Mouse (Mus musculus) hindbrain, embryonic 15.5 days (tissue): ENCODE data around the gene Atn1. TPM values are rescaled to one million over a fixed set of nuclear protein-coding genes. Genes with fewer than 3 reads are reported as not detected.

Experiments
- ATAC-seq: fragments of 200-750 bp; cut with Nextera tagmentation; 2 replicates; pipeline ENCODE4 v1.8.0; 2017; ENCODE audit warnings: low read depth, moderate number of reproducible peaks, moderate TSS enrichment; ENCODE audit not compliant: low FRiP score
- H3K27ac ChIP-seq: fragments of 300-500 bp; sonication (generic); replicated peaks from 2 replicates; pipeline ENCODE4 v1.5.1; 2015; ENCODE audit warnings: mild to moderate bottlenecking, inconsistent platforms
- H3K27me3 ChIP-seq: fragments of 300-500 bp; sonication (generic); 2 replicates; pipeline ENCODE4 v1.6.1; 2015; ENCODE audit warnings: control low read depth, inconsistent platforms
- H3K36me3 ChIP-seq: fragments of 300-500 bp; sonication (generic); 2 replicates; pipeline ENCODE4 v1.6.1; 2015; ENCODE audit warnings: control low read depth, inconsistent platforms
- H3K4me1 ChIP-seq: fragments of 300-500 bp; sonication (generic); replicated peaks from 2 replicates; pipeline ENCODE4 v1.6.1; 2015; ENCODE audit warnings: control low read depth, inconsistent platforms
- H3K4me2 ChIP-seq: fragments of 300-500 bp; sonication (generic); 2 replicates; pipeline ENCODE4 v1.6.1; 2015; ENCODE audit warnings: moderate library complexity, mild to moderate bottlenecking, inconsistent platforms
- H3K4me3 ChIP-seq: fragments of 300-500 bp; sonication (generic); 2 replicates; pipeline ENCODE4 v1.5.1; 2015; ENCODE audit warnings: mild to moderate bottlenecking, inconsistent platforms
- H3K9ac ChIP-seq: fragments of 300-500 bp; sonication (generic); 2 replicates; pipeline ENCODE4 v1.6.1; 2015; ENCODE audit warnings: inconsistent platforms
- H3K9me3 ChIP-seq: fragments of 300-500 bp; sonication (generic); 2 replicates; pipeline ENCODE4 v1.6.1; 2016; ENCODE audit warnings: control low read depth, inconsistent platforms
- WGBS: fragments of 180-500 bp; shearing (Covaris S2); methylation state at CpG from one replicate; pipeline ENCODE4 v1.1.7; 2015; 5-methylcytosine and 5-hydroxymethylcytosine counted together
- polyA plus RNA-seq: library from polyadenylated mRNA; unstranded; fragments of >200 nt; fragmentation: Nextera tagmentation; extraction: Ambion mirVana; gene quantifications from 2 replicates; pipeline ENCODE4 v1.2.1, GENCODE M21; 2015

The Atn1 gene
- polyA plus RNA-seq, 1 experiment from 2014 or later: 30.4 TPM

DNA sequence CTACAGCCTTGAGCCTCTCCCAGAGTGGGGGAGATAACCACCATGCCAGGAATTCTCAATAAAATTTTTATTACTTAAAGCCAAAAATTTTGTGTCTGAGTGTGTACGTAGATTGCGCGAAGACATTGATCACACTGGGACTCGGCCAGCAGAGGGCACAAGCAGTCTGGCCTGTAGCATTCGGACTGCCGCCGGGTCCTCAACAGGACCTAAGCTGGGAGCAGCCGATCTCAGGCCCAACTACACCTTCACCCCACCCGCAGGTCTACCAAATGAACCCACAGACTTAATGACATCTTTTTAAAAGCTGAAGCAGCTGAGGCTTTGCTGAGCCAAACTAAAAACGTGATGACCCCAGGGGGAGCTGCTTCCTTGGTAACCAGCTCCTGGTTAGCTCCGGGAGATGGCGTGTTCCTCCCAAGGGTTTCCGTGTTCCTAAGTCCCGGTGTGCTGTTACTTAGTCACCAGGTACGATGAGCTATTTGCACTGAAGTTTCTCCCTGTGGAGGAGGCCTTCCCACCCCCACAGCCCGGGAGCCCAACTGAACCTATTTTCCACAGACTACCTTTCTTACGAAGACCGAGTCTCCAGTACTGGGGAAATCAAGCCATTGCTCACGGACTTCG, 39.3 kb downstream of the Atn1 start:
- Histone ChIP-seq H3K9me3 (no peaks in the 10 kb centered on the region), H3K27me3 (no peaks in the 10 kb centered on the region), H3K4me3 (no peak overlapping the region), H3K27ac (no peak overlapping the region), H3K36me3 (peaks cover 36% of the 10 kb centered on the region), H3K9ac (no peak overlapping the region), H3K4me1 (peaks cover 18% of the 10 kb centered on the region), H3K4me2 (no peak overlapping the region)
- WGBS: 66% methylated on average over 20 of the region's 20 CpGs
- ATAC-seq: no peak

DNA sequence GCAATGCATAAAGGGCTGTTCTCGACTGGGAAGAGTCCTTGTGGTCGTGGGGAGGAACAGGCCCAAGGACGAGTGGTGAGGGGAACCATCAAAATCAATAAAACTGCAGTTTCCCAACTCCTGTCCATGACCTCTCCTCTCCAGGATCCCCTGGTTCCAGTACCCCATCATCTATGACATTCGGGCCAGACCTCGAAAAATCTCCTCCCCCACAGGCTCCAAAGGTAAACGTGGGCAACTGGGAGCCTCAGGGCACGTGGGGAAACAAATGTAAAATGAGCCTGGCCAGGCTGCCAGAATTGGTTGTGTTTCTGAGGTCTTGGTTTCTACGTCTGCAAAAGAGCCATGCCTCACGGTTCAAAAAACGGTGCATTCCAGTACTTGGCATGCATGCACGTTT, 43.4 kb downstream of the Atn1 start:
- peak overlapping the region; percentile 79 for H3K9ac ChIP-seq
- peaks cover 36% of the 10 kb centered on the region for H3K4me1 ChIP-seq
- H3K27ac ChIP-seq: peak overlapping the region; percentile 81; the same call in 1 of the 2 replicates
- H3K4me3 ChIP-seq: peak overlapping the region; percentile 65
- ATAC-seq: no peak
- H3K27me3 ChIP-seq: no peaks in the 10 kb centered on the region
- H3K4me2 ChIP-seq: peak overlapping the region; percentile 94
- peaks cover 40% of the 10 kb centered on the region for H3K36me3 ChIP-seq
- WGBS: 28% methylated on average over 11 of the region's 11 CpGs
- H3K9me3 ChIP-seq: no peaks in the 10 kb centered on the region

GRCm38 (mm10) chr6:124711824-124712782, 44.2 kb downstream of the Atn1 start, which contains the start of the genes Emg1 and Phb2:
TSS of gene Emg1 (minus strand) at chr6:124712178.
TSS of gene Phb2 (plus strand) at chr6:124712336.
- H3K4me3 ChIP-seq: peak within 1 kb of the TSS; percentile 65
- peaks cover 35% of the 10 kb centered on the region for H3K36me3 ChIP-seq
- H3K4me2 ChIP-seq: peak within 1 kb of the TSS; percentile 94
- peak within 1 kb of the TSS; percentile 79 for H3K9ac ChIP-seq
- no peaks in the 10 kb centered on the region for H3K9me3 ChIP-seq
- H3K27me3 ChIP-seq: no peaks in the 10 kb centered on the region
- H3K27ac ChIP-seq: peak within 1 kb of the TSS; percentile 82
- peak; percentile 97 for ATAC-seq
- under 1% methylated on average over 74 of the region's 76 CpGs for WGBS
- peaks cover 36% of the 10 kb centered on the region for H3K4me1 ChIP-seq

DNA sequence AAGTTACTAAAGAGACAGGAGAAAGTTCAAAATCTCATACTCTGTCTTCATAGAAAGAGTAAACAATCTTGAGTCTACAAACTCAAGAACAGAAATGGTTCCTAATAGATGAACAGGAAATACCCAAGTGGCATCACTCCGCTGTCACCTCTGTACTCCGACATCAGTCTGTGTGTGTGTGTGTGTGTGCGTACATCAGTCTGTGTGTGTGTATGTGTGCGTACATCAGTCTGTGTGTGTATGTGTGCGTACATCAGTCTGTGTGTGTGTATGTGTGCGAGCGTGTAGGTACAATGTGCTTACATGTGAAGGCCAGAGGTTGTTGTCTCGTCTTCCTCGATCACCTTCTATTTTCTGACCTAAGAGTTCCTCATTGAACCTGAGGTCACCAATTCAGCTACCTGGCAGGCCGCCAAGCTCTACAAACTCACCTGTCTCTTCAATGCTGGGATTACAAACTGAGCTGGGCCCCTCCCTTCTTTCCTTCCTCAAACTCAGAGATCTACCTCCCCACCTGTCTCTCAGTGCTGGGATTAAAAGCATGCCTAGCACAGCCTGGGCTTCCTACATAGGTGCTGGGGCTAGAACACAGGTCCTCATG, 47.9 kb downstream of the Atn1 start:
- H3K27me3 ChIP-seq: no peaks in the 10 kb centered on the region
- ATAC-seq: no peak
- peaks cover 26% of the 10 kb centered on the region for H3K4me1 ChIP-seq
- no peak overlapping the region for H3K4me2 ChIP-seq
- H3K9ac ChIP-seq: no peak overlapping the region
- no peak overlapping the region for H3K4me3 ChIP-seq
- peaks cover 26% of the 10 kb centered on the region for H3K36me3 ChIP-seq
- H3K9me3 ChIP-seq: no peaks in the 10 kb centered on the region
- WGBS: 95% methylated on average over 10 of the region's 10 CpGs
- no peak overlapping the region for H3K27ac ChIP-seq

DNA sequence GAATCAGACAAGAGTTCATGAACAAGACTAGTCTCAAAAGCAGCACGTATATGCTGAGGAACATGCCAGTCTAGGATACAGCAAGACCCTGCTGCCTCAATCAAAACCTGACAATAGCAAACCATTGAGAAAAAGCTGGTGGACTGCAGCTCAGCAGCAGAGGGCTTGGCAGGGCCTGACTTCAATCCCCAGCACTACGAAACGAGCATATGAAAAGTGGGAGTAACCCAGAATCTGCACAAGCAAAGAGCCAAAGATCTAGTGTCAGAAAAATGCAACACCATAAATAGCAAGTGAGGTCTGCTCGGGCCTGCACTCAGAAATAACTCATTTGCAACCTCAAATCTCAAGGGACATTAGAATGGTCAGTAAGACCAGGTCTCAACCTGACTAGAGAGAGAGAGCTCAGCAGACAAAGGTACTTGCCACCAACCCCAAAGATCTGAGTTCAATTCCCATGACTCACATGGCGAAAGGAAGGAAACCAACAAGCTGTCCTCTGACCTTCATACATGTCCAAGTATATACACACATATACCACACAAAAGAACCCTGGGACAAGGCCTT, 50.2 kb downstream of the Atn1 start:
- Histone ChIP-seq H3K4me3 (no peak overlapping the region), H3K9me3 (no peaks in the 10 kb centered on the region), H3K27ac (no peak overlapping the region), H3K9ac (no peak overlapping the region), H3K27me3 (no peaks in the 10 kb centered on the region), H3K4me2 (no peak overlapping the region), H3K4me1 (peaks cover 17% of the 10 kb centered on the region), H3K36me3 (peaks cover 45% of the 10 kb centered on the region)
- no peak for ATAC-seq
- 87% methylated on average over 5 of the region's 5 CpGs for WGBS

DNA sequence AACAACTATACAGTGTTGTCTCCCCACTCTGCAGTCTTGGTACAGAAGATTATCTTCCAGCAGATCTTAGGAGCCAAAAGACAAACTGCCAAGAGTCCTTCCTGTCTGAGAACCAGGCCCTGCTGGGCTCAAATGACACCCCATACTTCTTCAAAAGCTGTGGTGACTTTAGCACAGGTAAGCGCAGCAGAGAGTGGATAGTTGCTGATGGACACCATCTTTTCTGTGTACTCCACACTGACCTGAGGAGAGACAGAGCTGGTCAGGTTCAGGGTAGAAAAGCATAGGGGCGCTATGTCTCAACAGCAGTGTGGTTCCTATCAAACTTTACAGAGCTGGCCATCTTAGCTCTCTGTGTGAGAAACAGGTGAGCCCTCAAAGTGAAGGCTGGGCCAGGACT, 51.9 kb downstream of the Atn1 start:
- 96% methylated on average over 2 of the region's 2 CpGs for WGBS
- H3K9me3 ChIP-seq: no peaks in the 10 kb centered on the region
- H3K4me2 ChIP-seq: no peak overlapping the region
- peaks cover 51% of the 10 kb centered on the region for H3K36me3 ChIP-seq
- no peak overlapping the region for H3K9ac ChIP-seq
- H3K4me3 ChIP-seq: no peak overlapping the region
- no peaks in the 10 kb centered on the region for H3K27me3 ChIP-seq
- no peak overlapping the region for H3K27ac ChIP-seq
- ATAC-seq: no peak
- H3K4me1 ChIP-seq: 0 out of 2 replicates have a peak, but pooled peaks cover 2% of the 10 kb centered on the region

DNA sequence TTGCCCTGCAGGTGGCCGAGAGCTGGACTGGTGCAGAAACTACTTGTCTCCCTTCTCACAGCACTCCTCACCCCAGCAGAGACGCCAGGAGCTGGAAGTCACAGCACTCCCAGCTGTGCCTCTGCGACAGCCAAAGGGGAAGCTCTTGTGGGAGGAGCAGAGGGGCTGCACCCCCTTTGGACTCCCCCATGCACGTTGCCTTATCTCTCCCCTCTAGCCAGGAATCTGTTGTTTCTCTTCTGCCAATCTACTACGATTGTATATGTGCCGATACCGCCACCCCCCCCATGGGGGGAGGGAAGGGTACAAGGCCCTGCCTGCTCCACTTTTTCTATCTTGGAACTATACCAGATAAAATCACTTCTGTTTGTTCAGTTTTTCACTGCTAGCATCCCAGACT, 52.5 kb downstream of the Atn1 start:
- Histone ChIP-seq H3K27me3 (no peaks in the 10 kb centered on the region), H3K36me3 (peaks cover 51% of the 10 kb centered on the region), H3K9me3 (no peaks in the 10 kb centered on the region), H3K4me2 (no peak overlapping the region), H3K4me1 (no peaks in the 10 kb centered on the region), H3K9ac (no peak overlapping the region), H3K27ac (no peak overlapping the region), H3K4me3 (no peak overlapping the region)
- no peak for ATAC-seq
- 82% methylated on average over 7 of the region's 7 CpGs for WGBS

GRCm38 (mm10) chr6:124702784-124703103, 53.6 kb downstream of the Atn1 start:
- no peak overlapping the region for H3K9ac ChIP-seq
- H3K36me3 ChIP-seq: peaks cover 46% of the 10 kb centered on the region
- no peaks in the 10 kb centered on the region for H3K27me3 ChIP-seq
- H3K9me3 ChIP-seq: no peaks in the 10 kb centered on the region
- peak; percentile 63; the same call in 1 of the 2 replicates for ATAC-seq
- no peaks in the 10 kb centered on the region for H3K4me1 ChIP-seq
- H3K4me3 ChIP-seq: no peak overlapping the region
- H3K27ac ChIP-seq: no peak overlapping the region
- WGBS: 54% methylated on average over 3 of the region's 3 CpGs
- no peak overlapping the region for H3K4me2 ChIP-seq

- Histone ChIP-seq H3K4me3 (no peak overlapping the region), H3K27ac (no peak overlapping the region), H3K36me3 (peaks cover 46% of the 10 kb centered on the region), H3K27me3 (no peaks in the 10 kb centered on the region), H3K9me3 (no peaks in the 10 kb centered on the region), H3K9ac (no peak overlapping the region), H3K4me1 (no peaks in the 10 kb centered on the region), H3K4me2 (no peak overlapping the region)
- 92% methylated on average over 17 of the region's 17 CpGs for WGBS
- peak; percentile 24; the same call in 1 of the 2 replicates for ATAC-seq
Measured at GRCm38 (mm10) chr6:124702102-124702783, 54.1 kb downstream of the Atn1 start.

DNA sequence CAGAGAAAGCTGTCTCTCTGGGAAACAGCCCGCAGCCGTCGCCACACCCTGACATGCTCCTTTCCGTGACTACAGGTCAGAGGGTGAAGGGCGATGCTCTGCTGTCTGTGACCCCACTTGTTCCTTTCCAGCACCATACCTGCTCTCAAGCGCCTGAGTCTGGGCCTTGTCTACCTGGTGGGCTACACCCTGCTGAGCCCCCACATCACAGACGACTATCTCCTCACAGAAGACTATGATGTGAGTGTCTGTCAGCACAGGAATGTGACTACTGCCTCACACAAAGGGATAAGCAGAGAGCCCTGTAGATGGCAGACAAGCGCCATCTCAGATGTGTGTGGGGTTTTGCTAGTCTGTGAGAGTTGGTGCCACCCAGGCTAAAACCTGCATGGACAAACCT, 55.0 kb downstream of the Atn1 start:
- 73% methylated on average over 8 of the region's 8 CpGs for WGBS
- H3K4me1 ChIP-seq: no peaks in the 10 kb centered on the region
- H3K9me3 ChIP-seq: no peaks in the 10 kb centered on the region
- no peak for ATAC-seq
- H3K4me3 ChIP-seq: no peak overlapping the region
- peaks cover 46% of the 10 kb centered on the region for H3K36me3 ChIP-seq
- H3K9ac ChIP-seq: no peak overlapping the region
- no peak overlapping the region for H3K27ac ChIP-seq
- H3K4me2 ChIP-seq: no peak overlapping the region
- H3K27me3 ChIP-seq: no peaks in the 10 kb centered on the region

DNA sequence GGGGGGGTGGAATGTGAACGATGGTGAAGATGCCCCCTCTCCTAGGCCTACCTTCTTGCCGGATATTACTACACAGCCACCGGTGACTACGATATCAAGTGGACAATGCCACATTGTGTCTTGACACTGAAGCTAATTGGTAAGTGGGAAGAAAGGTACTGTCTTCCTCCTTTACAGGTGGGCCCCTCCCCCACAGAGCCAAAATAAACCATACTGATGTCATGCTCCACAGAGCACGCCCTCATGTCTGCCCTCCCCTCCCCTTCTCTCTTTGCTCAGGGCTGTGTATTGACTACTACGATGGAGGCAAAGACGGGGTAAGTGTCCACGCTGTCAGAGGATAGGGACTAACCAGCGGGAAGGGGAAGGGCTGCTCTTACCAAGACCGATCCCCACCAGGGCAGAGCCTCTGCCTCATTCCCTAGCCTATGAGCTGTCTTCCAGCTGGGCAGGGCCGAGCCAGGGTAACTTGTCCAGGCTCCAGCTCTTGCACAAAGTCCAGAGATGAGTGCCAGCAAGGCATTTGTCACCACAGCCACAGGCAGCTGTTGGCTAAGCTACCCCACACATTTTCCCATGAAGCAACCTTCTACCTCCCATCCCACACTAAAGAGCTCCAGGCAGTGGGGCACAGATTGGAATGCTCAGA, 56.2 kb downstream of the Atn1 start:
- no peaks in the 10 kb centered on the region for H3K27me3 ChIP-seq
- no peaks in the 10 kb centered on the region for H3K4me1 ChIP-seq
- H3K27ac ChIP-seq: no peak overlapping the region
- H3K9me3 ChIP-seq: no peaks in the 10 kb centered on the region
- 80% methylated on average over 11 of the region's 11 CpGs for WGBS
- no peak overlapping the region for H3K9ac ChIP-seq
- peak; percentile 46; the same call in 1 of the 2 replicates for ATAC-seq
- no peak overlapping the region for H3K4me3 ChIP-seq
- H3K4me2 ChIP-seq: no peak overlapping the region
- H3K36me3 ChIP-seq: peaks cover 41% of the 10 kb centered on the region
